ENCODE assay signal across 1 mouse cellular context in the genomic region with DNA sequence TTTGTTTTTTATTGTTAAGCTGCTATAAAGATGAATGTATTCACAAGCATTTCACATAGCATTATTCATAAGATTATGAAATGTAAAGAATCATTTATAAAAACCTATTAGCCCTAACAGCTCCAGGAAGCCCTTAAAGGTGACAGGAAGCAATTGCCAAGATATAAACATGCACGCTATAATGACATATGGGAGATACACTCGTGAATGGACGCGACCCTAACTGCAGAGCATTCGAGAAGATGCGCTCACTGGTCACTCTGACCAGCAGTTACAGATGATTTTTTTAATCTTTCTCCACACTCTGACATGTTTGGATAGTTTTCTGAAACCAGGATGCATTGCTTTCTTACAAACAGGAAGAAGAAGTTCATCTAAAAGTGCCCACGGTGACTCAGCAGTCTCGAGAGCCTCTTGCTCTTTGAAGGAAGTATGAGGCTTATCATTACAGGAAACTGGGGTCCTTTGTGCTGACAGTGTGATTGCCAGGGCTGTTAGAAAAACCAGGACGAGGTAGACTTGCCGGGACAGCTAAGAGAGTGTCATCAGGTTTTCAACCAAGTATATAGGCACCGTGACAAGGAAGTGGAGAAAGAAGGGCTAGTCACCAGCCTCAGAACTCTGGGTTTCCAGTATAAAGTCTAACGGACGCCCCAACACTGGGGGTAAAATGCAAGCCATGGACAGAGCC.
TF ChIP-seq lines count a peak whose summit lies in the region.

No protein-coding gene starts in this region.

TF ChIP-seq in MEL, 35 proteins besides CTCF, POLR2A, EP300 and RAD21 (continued from another document):
- TF ChIP-seq CHD1 (IDR thresholded peaks at IDR 0.05; ENCODE audit: low read depth, low read length) (peak; percentile 72; the same call in 1 of the 2 replicates), TAL1 (IDR thresholded peaks at IDR 0.05; ENCODE audit: low read length) (no peak; the same call in 1 of the 2 replicates), TCF12 (IDR thresholded peaks at IDR 0.05; ENCODE audit: low read depth, low read length) (peak; percentile 86)
